Mouse (Mus musculus): Measurements from ENCODE around the gene Adamts17.

Adamts17 gene

DNA sequence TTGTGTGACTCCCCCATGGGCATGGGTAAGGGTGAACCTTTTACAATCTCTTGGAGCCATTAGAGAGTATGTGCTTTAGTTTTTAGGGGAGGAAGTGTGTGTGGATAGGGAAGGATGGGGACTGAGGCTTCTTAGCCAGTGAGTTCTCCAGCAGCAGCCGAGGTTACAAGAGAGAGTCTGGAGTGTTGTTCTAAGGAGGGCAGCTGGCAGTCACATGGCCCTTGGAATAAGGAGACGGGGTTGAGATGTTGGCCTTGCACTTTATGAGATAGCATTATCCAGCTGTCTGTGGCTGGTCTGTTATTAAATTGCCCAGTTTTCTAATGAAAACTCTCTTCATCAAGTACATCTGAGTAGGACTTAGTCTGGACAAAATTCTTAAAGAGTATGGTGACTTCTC is 4.3 kb downstream of the Adamts17 start:
- DNase-seq (ENCODE audit: low read depth in 2 of 2, low spot score in 2 of 2): no peak

DNA sequence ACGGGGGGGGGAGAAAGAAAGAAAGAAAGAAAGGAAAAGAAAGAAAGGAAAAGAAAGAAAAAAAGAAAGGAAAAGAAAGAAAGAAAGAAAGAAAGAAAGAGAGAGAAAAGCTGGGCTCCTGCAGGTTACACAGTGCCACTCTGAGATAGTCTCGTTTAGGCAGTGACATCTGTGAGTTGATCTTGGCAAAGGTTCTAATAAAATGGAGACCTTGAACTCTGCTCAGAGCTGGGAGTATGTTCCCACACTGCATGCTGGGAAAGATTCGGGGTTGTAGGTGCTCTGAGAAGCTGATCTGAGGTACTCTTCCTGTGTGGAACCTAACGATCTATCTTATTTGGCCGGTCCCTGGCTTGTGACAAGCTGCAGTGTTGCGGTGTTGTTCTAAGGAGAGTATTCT is 7.0 kb downstream of the Adamts17 start:
- no peak for DNase-seq (ENCODE audit: low read depth in 2 of 2, low spot score in 2 of 2)

DNA sequence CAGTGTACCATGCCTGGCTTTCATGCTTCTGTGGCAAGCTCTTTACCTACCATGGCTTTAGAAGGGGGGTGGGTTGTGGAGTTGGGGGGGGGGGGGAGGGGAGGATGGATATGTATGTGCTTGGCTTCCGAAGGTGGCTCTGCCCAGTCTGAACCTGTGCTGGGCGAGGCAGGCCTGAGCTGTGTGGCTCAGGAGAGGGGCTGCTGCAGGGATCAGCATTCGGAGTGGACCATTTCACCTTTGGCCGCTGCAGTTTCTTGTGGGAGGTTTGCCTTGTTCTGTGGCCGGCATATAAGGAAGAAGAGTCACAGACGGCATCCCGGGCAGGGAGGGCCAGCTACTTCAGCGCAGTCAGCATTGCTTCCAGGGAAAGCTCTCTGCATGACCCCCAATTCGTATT is 7.8 kb downstream of the Adamts17 start:
- DNase-seq (ENCODE audit: low read depth in 2 of 2, low spot score in 2 of 2): no peak

DNA sequence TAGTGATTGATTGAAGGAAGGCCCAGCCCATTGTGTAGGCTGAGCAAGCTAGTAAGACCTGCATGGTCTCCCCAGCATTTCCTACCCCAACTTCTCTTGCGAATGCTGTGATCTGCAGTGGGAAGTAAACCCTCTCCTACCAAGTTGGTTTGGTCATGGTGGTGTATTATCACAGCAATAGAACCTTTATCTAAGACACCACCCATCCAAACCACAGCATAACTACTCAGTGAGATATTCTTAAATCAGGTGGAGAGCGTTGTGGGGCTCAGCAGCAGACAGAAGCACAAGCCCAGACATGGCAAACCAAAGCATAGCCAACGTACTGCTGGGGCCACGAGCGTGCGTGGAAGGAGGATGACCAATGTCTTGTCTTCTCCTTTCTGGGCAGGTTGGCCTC is 9.8 kb downstream of the Adamts17 start:
- no peak for DNase-seq (ENCODE audit: low read depth in 2 of 2, low spot score in 2 of 2)

DNA sequence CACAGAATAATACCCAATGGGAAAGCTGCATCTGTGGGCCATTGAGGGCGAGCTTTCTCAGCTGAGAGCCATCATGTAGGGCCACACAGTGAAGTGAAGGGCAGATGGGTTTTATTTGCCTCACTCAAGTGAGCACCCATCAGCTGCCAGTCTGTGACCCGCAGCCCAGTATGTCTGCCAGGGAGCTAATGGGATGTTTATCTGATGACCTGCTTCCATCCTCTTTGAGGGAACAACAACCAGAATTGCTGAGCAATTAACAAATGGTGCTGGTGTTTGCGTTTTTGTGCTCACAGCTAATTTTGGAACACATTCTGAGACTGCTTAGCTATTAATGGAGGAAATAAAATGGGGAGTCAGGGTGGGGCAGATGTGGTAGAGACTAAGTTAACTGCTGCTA is 12.6 kb downstream of the Adamts17 start:
- DNase-seq (ENCODE audit: low read depth in 2 of 2, low spot score in 2 of 2): no peak

DNA sequence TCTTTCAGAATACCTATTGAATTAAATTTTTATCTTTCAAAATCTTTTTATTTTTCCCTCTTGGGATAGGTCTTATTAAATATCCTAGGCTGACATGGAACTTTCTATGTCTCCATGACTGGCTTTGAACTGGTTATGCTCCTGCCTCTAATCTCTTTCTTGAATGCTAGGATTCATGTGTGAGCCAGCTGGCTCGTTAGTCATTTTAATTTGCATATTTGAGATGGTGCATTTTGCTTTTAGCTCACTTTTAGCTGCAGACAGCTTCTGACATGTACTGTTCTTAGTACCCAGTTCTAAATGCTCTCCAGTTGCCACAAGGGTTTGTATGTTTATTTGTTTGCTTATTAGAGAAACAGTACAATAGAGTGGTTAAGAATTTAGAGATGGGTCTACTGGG is 18.1 kb downstream of the Adamts17 start:
- DNase-seq (ENCODE audit: low read depth in 2 of 2, low spot score in 2 of 2): no peak

DNA sequence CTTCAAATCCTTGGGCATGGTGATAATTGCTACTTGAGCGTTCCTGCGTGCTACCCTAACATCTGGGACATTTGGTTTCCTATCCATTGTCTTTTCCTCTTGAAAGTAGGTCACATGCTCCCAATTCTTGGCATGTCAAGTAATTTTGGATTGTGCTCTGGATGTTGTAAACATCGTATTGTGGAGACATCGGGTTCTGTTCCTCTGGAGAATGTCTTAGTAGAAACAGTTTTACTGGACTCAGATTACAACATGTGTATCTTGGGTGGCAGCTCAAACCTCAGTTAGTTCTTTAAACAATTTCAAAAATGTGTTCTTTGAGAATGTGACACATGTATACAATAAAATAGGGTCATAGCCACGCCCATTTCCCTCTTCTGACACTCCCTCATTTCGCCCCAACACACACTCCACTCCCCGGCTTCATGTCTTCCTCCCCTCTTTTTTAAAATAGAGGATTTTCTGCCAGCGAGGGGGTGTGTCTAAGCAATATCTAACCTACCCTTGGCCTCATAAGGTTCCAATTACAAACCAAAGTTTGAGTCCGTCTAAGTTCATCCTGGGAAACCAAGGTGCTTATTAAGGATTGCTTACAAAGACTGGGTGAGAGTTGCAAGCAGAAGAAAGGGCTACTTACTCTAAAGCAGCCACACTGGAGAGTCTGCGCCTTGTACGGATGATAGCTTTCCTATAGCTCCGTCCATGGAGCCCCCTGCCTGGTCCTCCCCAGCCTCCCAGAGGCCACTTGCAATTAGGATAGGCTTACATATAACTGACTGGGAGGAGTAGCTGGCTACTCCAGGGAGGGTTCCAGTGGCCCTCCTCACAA is 18.9 kb downstream of the Adamts17 start:
- DNase-seq (ENCODE audit: low read depth in 2 of 2, low spot score in 2 of 2): no peak

DNA sequence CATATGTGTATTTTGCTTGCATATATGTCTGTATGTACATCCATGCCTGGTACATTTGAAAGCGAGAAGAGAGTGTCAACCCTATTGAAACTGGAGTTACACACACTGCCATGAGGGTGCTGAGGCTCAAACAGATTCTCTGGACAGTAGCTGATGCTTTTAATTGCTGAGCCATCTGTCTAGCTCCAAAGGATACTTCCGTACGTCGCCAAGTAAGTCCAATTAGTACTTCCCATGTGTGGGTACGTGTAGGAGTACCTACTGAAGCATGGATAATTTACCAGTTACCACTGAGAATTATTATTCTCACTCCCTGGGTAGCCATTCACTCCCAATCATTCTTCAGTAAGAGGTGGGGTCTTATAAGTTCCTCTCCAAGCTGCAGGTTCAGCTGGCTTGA is 19.7 kb downstream of the Adamts17 start:
- DNase-seq (ENCODE audit: low read depth in 2 of 2, low spot score in 2 of 2): no peak

DNA sequence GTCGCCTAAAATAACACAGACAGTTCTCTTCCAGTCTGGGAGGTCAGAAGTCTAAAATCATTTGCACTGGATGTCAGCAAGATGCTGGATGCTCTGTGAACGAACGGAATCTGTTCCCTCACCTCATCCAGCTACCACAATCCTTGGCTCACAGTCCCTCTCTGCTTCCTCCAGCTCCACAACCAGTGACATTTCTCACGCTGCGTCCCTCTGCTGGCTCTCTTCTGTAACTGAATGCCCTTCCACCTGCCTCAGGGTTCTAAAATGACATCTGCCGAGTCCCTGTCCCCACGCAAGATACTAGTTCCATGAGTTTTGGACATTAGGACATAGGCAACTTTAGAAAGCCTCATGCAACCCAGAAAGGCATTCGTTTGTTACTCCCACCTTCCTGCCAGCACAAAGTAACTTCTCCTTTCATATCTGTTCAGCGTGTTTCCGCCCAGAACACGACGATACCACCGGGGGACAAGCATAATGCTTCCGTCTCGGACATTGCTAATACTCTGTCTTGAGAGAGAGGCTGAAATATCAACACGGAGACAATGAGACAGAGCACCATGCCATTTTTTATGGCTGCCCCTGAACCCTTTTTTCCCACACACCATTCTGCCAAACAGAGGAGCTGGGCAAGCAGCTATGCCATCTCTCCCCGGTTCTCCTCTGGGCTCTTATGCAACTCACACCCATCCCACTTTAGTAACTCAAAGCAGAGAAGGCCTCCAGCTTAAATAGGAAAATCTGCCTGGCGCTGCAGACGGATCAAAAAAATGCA is 27.6 kb downstream of the Adamts17 start:
- no peak for DNase-seq (ENCODE audit: low read depth in 2 of 2, low spot score in 2 of 2)

DNA sequence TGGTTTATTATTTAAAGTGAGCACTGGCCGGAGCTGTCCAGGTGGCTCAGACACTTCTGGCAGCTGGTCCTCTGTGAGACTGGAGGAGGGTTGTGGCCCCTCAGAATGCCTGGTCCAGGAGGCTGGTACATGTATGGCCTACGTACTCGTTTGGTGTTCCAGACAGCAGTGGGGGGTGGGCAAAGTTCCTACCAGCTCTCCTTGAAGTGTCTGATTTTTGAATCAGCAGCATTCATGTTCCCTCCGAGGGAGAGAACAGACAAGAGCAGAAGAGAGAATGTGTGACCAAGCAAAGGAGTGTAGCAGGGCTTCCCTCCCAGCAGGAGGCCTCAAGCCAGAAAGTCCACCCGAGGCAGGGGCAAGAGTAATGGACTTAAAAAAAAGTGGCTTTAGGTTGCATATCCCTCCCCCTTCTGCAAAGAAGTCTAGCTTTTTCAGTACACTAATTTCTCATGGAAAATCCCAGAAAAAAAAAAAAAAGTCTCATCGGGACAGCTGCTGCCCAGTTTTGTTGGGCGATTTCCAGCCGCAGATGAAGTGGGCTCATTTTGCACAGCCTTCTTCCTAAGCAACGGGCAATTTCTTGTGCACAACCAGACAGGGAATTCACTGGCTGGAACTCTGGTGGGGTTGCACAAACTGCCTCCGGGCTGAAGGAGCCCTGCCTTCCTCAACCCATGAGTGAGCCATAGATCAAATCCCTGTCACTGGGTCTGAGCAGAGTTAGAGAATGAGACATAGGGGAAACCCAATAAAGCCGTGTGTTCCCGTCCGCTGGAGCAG is 28.4 kb downstream of the Adamts17 start:
- no peak for DNase-seq (ENCODE audit: low read depth in 2 of 2, low spot score in 2 of 2)

DNA sequence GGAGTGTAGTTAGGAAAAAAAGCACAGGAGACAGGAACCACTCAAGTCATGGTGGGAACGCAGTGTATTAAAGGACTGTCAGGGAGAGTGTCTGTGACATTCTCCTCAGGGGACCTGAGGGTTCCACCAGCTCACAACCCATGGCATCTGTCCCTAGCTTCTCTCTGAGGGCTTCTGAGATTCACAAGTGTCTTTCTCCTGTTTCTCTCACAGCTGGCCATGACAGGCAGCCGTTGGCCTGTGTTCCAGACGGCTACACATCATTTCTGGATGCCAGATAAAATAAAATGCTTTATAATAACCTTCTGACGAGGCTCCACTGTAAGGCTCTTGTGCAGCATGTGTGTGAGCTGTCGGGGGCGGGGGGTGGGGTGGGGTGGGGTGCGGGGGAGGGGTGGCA is 32.0 kb downstream of the Adamts17 start:
- no peak for DNase-seq (ENCODE audit: low read depth in 2 of 2, low spot score in 2 of 2)

DNA sequence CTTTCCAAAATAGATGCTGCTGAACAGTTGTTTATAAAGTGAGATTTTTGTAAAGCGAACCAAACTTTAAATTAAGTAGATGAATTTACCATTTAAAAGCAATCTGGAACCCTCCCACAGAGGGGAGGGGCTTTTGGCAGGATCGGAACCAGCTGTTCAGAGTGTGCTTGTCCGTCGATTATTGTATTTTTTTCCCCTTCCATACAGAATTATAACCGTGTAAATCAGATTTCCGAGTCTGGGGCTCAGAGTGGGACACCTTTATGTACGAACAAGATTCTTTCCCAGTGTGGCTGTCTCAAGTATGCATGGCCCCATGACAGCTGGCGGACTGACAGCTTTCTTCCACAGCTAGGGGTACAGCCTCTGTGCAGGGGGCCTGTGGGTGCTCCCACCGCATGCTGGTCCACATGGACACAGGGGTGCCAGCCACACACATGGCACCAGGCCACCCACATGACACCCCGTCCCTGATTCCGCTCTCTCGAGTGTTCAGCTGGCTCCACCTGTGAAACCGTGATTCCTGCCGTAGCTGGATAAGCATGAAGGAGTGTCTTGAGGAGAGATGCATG is 32.5 kb downstream of the Adamts17 start:
- no peak for DNase-seq (ENCODE audit: low read depth in 2 of 2, low spot score in 2 of 2)

DNA sequence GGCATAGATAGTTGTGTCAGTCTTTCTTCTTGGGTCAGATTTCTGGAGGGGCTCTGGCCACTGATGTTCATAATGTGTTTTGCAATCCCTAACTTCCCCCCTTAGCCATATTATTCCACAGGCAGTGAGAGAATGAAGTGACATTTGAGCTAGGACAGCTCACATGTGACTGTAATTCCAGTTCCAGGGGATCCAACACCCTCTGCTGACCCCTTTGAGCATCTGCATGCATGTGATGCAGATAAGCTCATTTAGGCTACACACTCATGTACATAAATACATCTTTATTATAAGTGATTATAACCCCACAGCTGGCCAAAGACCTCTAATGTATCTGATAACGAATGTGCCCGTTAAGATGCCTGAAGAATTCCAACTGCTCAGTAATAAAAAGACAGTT is 33.7 kb downstream of the Adamts17 start:
- no peak for DNase-seq (ENCODE audit: low read depth in 2 of 2, low spot score in 2 of 2)

DNA sequence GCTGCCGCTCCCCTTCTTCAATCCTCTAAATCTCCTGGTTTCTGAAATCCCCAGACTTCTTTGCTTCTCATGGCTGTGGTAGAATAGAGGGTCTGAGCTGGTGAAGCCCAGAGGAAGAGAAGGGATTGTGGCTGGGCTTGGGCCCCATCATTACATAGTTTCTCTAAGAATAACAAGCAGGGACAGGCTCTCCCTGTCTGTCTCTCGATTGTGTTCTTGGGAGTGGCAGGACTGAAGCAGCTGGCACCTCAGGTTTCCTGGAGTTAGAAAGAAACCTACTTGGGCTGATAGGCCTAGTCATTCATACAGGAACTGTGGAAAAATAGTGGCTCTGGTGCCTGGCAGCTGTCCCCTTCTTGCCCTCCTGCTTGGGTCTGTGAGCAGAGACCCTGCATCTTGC is 51.9 kb downstream of the Adamts17 start:
- DNase-seq (ENCODE audit: low read depth in 2 of 2, low spot score in 2 of 2): no peak

DNA sequence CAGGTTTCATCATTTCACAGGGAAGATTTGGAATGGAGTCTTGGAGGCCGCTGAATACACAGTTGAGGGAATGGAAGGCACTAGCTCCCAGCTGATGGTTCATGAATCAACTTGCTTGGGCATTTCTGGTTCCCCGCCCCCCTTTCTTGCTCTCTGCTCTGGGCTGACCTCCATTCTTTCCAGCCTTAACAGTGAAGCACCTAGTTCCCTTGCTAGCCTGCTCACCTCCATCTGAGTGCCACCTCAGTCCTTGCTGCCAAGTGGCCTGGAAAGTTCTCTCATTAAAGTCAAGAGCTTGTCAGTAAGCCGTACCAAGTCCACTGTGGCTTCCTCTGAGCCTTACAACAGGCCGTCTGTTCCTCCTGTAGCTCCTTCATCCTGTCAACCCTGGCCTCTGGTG is 52.6 kb downstream of the Adamts17 start:
- DNase-seq (ENCODE audit: low read depth in 2 of 2, low spot score in 2 of 2): no peak

DNA sequence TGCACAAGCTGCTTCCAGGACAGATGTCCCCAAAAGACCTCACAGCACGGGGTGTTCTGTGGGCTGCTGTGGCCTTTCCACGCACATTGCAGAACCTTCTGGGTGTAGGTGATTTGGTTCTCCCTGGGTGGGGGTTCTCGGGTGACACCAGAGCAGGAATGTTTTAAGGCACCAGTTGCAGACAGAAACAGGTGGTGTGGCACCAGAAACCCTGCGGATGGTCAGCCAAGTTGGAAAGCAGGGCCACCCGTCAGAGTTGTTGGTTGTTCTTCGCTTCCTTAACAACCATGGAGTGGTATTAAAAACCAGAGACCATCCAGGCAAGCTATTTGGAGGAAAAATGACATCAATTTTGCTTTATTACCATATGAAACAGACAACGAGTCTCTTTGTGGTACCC is 62.8 kb downstream of the Adamts17 start:
- DNase-seq (ENCODE audit: low read depth in 2 of 2, low spot score in 2 of 2): no peak

DNA sequence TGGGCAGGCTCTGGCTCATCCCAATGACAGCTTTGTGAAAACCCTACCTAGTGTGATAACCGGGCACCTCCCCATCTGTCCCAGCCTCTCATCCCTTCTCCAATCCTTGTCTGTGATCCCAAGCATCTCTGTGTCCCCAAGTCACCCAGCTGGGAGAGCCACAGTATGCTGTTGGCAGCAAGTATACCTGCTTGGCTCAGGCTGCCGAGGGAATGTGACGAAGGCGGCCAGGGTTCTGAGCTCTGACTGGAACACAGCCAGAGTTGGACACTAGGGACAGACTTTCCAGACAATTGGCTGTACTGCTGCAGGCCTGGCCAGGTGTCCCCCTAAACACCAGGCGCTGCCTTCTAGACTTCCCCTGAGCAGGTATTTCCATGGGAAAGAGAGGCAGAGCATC is 63.5 kb downstream of the Adamts17 start:
- DNase-seq (ENCODE audit: low read depth in 2 of 2, low spot score in 2 of 2): no peak

DNA sequence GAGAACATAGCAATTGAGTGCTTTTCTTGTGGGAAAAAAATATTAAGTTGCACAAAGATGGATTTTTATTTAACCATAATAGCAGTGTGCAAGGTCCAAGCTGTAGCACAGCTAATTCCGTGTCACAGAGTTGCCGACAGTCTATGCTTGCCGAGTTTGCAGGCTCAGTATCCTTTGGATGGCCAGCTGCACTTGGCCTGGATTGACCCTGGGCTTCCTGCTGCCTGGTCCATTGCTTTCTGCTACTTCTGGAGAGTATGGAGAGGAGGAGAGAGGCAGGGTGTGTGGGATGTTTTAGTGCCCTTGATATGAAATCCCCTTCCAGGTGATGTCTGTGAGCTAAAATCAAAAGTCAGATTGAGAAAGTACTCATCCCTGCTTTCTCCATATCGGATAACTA is 66.4 kb downstream of the Adamts17 start:
- DNase-seq (ENCODE audit: low read depth in 2 of 2, low spot score in 2 of 2): no peak

DNA sequence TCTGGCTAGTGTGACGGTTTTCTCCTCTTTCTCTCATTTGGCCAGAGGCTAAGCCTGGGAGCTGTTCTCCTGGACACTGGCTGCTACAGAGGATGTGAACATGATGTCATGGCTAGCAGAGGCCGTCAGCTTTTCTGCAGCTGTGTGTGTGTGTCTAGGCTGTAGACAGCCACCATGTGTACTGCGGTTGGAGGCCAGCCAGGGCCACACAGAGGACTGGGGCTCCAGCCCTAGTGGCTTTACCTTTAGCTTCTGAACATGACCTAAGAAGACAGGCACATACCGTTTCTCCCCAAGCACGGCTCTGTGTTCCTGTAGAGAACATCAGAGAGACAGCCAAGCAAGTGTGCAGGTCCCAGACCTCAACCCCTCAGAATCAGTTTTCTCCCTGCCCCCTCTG is 73.3 kb downstream of the Adamts17 start:
- DNase-seq (ENCODE audit: low read depth in 2 of 2, low spot score in 2 of 2): no peak

DNA sequence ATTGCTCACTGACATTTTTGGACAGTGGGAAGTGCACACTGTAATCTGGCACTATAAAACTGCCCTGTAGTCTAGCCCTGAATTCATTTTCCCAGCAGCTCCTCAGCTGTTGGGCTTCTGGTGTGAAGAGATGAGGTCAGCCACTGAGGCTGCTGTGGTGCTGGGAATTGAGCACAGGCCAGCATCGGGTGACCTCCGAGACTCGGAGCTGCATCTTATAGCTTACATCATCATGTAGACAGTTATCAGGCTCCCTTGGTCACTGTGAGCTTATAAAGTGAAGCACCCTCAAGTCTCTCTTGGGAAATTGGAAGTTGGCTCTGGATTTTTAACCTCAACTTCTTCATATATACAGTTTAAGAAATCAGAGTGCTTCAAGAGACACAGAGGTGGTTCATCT is 84.1 kb downstream of the Adamts17 start:
- no peak for DNase-seq (ENCODE audit: low read depth in 2 of 2, low spot score in 2 of 2)

DNA sequence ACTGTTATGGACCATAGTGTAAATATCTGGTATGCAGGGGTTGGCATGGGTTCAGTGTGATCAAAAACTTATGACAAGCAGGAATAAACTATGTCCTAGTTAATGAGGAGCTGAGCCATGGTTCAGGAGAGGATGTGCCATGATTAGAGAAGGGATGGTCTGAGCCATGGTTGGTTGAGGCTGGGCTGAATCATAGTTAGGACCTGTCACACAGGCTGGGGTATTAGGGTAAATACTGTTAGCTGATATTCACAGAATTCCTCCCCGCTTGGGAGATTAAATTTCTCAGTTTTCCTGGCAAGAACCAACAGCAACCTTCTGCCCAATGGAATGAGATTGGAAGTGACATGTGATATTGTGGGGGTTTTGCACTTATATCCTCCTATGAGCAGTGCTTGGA is 84.6 kb downstream of the Adamts17 start:
- no peak for DNase-seq (ENCODE audit: low read depth in 2 of 2, low spot score in 2 of 2)

DNA sequence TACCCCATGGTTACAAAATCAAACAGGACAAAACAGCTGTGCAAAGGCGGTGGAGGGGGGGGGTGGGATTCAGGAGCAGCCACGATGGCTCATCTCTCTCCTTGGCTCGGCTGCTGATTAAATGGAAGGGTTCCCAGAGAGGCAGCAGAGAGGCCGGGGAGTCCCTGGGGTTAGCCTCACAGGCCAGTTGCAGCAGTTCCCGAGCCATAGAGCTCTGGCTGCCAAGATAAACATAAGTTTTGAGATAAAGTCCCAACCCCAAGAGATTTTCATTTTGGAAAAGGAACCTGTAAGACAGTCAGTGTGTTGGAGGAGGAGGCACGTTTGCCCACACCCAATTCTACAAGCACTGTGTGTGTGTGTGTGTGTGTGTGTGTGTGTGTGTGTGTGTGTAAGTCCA is 89.7 kb downstream of the Adamts17 start:
- no peak for DNase-seq (ENCODE audit: low read depth in 2 of 2, low spot score in 2 of 2)

All from CD8-positive naive resting alpha-beta T cell, adult 2 months (primary cell).